Mouse (Mus musculus): ENCODE measurements around the gene BC048562.

- TF ChIP-seq CTCF (IDR thresholded peaks at IDR 0.05; ENCODE audit: low read depth), result no peak
- TF ChIP-seq EP300 (IDR thresholded peaks at IDR 0.05; ENCODE audit: low read depth), result no peak
Observed at GRCm38 (mm10) chr9:108428384-108428783, 7.9 kb upstream of the BC048562 start, which contains the start of gene Ccdc36.

All from liver, postnatal 0 days (tissue).